Mouse (Mus musculus) gastrocnemius, adult 8-10 months (tissue): ENCODE data around the gene Lyve1. TPM values are rescaled to one million over a fixed set of nuclear protein-coding genes. Genes with fewer than 3 reads are reported as not detected.
"Not testable (repeated sequence)": the region's sequence is repeated elsewhere in the genome, so short reads cannot be mapped to it uniquely, and the experiment has no call there.

ENCODE experiments used
- DNase-seq, 2 experiments: peaks; one replicate each; pipeline ENCODE4 v3.0.0; 2022; ENCODE audit warnings: low spot score in 2 of 2
- total RNA-seq, 4 experiments: library from RNA; stranded (reverse); gene quantifications; 2 replicates each; pipeline ENCODE4 v1.2.4; 2022

Lyve1 gene
- total RNA-seq, result 1 to 10 TPM; 1.1 to 6.6 (median 3.2) TPM

DNA sequence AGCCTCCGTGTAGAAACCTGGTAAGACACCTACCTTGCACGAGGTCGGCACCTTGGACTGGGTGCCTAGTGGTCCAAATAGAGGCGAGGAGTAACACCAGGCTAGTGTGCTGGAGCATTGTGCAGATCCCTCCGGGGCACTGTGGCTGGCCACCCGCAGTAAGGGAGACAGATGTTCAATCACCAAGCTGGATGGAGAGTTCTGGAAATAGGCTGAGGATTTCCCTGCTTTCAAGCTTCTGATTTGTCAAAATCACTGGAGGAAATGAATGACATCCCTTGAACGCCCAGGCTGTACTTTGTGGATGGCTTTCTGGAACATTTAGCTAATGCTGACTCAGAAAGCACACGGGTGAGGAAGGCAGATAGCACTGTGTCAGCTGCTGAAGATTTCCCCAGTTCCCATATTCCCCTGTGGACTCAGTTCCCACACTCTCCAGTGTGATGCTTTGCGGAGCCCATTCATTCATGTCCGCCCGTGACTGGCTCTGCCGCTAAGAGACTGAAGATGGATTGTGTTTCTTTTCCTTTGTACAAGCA lies at the start of gene Lyve1:
Lyve1 (minus strand) TSS at position 489 of the 539 bp plus-strand sequence.
- no peak for DNase-seq

DNA sequence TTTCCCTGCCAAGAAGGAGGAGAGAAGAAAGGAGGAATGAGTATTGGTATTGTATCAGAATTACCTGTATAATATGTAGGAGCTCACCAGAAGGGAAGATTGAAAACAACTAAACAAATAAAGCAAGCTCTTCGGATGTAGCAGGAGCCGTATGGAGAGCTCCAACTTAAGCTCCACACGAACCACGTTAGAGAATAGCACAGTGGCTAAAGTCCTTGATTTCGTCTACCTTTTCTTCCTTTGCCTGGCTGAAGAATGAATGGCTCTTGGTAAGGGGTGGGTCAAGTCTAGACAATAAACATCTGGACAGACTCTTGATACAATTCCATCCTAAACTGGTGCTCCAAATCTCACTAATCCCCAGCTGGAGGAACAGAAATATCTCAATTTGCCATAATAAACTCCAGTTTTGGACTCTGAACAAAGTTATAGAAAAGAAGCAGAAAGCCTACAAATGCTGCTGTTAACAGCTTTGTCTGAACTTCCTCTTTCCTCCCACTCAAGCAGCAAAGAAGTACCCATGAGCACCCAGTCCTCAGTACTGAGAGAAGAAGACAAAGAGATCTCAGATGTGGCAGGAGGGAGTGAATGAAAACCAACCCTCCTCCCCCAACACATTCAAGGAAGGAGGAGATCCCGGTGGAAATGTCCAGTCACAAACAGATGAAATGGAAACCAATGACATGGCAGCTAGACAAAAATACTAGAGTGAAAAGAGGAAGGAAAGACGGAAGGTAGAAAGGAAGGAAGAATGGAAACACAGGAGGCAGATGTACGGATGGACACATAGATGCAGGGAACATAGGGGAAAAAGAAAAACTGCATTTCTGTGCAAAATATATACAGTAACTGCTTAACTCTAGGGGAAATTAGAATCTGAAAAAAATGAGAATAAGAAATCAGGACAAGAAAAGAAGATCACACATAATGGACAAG lies 45.4 kb upstream of the Lyve1 start:
- DNase-seq, result no peak

DNA sequence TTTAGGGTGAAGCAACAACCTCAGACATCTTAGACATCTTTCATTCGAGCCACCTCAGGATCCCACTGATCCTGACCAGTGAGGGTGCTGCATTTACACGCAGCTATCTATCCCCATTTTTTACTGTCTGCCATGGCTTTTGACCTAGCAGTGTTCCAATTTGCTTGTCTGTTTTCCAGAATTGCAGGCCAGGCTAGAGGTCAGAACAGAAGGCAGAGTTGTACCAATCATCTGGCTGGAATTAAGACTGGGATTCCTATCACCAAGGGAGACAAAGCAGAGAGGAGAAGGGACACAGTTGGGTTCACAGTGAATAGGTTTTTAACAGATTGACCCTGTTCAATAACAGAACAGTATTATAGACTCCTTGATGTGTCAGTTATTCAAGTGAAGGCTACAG lies 43.5 kb upstream of the Lyve1 start:
- no peak for DNase-seq

DNA sequence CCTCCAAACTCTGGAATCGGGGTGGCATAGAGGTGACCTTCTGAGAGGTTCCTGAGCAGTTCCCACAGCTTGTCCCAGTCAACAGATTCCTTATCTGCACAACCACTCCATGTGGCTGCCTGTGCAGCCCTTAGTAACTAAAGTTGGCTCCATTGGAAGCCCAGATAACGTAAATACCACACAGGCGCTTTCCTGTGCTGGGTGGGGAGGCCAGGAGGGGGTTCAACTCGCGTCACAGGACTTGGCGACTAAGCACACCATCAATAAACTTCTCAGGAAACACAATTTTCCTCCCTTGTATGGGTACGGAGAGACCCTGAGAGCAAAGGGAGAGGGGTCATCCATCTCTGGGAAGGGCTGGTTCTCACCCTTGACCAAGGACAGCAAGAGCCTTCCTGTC lies 40.2 kb upstream of the Lyve1 start:
- DNase-seq, result no peak

DNA sequence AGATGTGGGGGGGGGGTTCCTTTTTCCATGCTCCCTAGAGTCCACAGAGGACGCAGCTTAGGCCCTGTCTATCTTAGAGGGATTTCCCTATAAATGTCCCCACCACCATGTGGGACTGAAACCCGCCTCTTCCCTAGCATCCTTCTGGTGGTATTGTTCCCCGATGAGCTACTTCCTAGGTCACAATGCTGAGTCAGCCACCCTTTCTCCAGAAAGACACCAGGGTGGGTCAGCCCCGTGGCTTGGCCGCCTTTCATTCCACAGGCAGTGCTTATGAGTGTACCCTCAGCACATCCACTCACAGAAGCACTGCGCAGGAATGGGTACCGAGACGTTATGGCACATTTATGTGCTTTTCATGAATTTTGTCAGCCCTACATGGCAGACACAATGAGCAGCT lies 34.2 kb upstream of the Lyve1 start:
- DNase-seq, result no peak

DNA sequence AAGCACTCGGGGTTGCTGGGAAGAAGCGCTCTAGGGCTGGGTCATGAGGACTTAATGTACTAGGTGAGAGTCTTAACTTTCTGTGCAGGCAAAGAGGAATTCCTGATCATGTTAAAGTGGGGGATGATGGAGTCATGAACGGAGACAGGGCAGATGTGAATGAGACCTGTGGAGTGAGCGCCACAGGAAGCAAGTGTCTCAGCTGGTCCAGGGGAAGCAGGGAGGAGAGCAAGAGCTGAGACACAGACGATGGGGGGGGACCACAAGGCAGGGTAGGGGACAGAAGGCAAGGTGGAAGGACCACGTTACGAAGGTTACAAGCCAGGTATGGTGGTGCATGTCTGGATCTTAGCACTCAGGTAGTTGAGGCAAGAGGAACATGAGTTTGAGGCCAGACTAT lies 33.4 kb upstream of the Lyve1 start:
- DNase-seq, result no peak

DNA sequence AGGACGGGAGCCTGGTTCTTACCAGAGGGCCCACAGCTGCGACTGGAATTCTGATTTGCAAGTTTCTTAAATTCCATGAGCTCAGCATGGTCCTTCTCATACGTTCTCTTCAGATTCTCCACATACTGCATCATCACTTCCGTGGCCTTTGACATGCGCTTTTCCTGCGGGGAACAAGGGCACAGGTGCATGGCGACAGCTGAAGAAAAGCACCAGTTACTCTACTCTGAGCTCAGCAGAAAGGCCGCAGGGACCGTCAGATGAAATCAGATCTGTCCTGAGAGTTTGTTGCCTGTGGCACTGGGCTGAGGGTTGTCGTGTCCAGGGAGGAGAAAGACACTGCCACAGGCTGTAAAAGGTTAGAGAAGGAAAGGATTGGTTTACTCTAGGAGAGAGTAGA lies 32.7 kb upstream of the Lyve1 start:
- not testable (repeated sequence) for DNase-seq

DNA sequence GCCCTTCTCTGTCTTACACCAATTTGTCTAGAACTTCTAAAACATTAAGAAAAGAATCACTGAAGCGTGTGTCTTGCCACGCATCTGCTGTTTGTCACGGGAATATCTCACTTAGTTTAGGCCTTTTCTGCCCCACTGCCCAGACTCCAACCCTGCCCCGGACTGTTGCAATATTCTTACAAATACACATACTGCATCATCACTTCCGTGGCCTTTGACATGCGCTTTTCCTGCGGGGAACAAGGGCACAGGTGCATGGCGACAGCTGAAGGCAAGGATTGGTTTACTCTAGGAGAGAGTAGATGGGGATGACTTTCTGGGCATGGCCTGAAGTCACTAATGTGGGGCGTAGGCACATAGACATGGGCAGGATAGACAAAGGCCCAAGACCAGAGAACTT lies 31.6 kb upstream of the Lyve1 start:
- DNase-seq, result no peak

DNA sequence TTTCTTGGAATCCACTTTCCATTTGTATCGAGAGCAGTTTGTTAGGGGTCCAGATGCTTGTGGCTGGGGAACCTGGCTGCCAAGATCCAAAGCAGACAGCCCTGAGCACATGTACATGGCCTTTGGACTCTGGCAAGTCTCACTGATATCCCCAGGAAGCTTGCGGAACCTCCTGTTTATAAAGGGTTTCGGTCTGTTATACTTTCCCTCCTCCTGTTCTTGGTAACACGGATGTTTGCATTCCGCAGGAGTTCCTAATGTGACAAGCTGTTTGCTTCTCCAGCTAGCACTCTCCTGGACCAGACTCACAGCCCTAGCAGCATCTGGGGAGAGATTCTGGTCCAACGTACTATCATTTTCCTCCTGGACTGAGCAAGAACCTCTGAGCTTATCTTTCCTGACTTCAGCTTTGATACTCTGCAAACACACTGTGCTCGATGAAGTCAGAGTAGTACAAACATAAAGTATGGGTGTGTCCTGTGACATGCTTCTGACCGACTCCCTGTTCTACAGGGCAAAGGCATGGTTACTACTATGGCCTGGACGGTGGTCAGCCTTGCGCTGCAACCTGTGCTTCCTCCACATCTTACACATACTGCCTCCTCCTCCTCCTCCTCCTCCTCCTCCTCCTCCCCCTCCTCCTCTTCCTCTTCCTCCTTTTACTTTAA lies 31.0 kb upstream of the Lyve1 start:
- no peak for DNase-seq

DNA sequence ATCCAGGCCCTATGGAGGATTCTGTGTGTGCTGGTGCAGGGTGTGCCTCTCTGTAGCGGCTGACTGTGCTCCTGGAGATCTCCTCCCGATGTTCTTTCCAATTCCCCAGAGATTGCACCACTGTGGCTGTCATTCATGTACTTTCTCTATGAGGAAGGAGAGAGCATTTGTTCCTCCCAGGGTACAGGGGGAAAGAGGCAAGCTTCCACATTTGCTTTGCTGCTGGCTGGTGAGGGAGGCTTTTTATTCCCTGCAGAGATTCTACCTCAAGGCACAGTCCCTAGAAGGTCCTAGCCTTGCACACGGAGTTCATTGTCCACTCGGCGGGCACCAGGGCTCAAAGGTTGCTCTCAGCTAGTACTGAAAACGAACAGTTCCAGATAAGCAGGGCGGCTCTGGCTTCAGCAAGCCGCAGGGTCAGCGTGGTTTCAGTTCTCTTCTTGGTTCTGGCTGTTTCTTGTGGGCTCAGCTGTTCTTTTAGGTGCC lies 28.5 kb upstream of the Lyve1 start:
- peak in 1 of 2 experiments; percentile 12 for DNase-seq

DNA sequence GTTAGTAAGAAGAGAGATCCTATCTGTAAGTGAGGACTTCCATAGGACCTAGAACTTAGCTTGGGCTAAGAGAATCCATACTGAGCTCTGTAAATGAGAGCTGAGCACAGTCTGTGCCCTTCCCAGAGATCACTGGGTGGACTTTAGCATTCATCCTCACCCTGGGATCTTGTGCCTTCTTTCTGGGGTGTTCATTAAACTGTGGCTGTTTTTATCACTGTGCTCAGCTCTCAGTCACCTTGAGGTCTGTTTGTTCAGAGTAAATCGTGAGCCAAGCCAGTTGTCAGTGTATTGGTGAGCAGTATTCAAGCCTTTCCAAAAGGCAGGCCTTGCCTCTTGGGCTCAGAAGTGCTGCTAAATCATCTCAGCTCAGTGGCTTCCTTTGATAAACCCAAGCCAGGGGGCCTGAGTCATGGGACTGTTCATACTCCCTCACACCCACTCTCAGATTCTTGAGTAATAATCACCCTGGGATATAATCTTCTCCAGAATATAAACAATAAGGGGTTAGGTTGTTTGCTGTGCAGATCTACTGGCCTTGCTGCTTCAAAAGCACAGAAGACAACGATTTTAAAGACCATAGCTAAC lies 18.8 kb upstream of the Lyve1 start:
- no peak for DNase-seq

DNA sequence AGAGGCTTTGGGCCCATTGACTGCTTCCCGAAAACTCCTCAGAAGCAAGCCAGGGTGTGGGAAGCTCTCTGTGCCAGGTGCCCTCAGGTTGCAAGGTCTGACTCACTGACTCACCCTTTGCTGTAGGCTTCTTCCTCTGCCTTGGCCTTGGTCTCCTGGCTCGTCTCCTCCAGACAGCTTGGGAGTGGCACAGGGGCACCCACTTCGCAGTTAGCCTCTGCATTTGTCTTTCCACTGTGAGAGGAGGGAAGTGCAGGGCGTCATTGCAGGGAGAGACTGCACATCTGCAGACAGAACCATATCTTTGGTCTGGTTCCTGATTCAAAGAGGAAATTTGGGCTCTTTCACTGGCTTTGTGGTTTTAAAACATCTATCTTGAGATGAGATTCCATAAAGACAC lies 15.0 kb upstream of the Lyve1 start:
- DNase-seq, result no peak

DNA sequence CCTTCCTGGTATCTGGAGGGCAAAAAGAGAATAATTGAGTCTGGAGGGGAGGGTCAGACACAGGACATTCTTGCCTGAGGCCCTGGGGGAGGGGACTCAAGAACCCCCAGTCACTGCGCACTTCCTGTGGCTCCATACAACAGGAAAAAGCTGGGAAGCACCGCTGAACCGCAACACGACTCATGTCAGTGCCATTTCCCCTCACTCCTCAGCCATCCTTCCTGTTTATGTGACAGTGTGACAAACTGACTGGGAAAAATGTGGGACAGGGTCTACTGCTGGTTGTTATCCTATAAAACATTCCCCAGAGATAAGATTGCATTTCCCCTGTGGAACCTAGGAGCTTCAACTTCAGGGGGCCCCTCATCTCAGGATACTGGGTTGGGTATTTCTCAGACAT lies 13.9 kb upstream of the Lyve1 start:
- DNase-seq, result no peak

DNA sequence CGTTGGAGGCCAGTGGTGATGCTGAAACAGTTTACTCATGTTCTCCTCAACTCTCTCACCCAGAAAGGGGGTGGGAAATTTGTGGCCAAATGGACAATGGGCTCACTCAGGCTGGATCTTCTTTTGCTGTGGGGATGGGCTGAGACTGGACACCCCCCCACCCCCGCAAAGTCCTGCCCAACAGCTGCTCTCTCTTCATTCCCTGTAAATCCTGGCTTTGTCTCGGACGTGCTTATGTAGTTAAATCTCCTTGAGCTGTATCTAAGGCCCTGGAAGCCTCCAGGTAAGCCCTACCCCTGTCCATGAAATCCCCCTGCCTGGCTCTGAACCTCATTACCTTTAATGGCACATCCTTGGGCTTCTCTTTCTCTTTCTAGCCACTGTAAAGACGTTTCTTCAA lies 5.8 kb upstream of the Lyve1 start:
- no peak for DNase-seq

DNA sequence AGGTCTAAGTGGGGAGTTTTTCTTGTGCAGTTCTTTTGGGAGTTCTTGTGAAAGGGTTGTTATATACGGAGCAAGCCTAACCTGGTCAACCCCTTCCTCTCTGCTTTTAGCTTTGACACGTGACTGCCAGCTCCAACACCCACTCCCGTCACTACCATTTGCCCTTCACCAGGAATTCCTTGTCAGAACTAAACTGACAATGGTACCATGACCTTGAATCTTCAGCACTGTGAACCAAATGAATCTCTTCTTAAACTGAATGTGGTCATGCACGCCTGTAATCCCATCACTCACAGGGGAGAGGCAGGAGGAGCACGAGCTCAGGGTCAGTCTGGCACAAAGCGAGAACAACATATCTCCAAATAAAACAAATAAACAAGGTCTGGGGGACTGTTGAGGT lies 4.1 kb upstream of the Lyve1 start:
- DNase-seq, result no peak

DNA sequence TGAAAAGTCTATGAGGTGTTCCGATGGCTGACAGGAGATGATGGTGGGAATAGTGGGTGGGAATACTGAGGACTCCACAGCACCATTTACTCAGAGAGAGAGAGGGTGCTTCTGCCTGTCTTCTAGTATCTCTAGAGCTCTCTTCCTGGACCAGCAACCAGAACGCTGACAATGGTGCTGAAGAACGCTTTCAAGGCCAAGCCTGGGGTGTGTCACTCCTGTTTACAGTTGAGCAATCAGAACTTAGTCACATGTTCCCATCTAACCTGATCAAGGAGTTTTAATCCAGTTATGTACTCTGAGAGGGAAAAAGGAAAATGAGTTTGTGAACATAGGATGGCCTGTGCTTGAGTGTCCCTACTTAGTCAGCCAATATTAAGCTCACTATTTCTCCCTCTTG lies 3.0 kb upstream of the Lyve1 start:
- DNase-seq, result no peak

DNA sequence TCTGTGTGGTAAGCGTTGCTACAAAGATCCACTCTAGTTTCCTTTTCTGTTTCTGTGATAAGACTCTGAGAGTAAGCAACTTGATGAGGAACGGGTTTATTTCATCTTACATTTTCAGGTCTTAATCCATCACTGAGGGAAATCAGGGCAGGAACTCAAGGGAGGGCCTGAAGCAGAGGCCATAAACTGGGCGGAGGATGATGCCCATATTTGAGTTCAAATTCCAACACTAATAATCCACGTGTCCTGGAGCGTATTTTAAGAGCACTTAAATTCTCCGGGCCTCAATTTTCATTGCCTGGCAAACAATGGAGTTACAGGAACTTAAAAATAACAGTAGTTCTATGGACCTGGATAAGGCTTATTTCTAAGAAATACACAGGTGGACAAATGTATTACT lies 2.5 kb upstream of the Lyve1 start:
- DNase-seq, result no peak

DNA sequence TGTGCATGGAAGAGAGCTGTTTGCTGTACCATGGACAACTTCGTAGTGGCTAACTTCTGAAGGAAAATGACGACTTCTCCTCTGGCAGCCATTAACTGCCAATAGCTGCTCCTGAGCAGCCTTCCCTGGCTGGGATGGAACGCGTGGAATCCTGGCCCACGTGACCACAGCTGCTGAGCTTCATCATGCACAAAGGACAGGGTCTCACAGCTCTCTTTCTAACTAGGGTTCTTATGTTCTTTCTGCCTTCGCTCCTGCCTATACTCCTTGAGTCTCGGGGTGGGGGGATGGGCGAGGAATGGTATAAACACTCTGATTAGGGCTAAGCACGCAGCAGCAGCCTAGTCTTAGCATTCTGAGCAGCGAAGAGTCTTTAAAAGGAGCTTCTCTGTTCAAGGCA lies 2.0 kb upstream of the Lyve1 start:
- no peak for DNase-seq

DNA sequence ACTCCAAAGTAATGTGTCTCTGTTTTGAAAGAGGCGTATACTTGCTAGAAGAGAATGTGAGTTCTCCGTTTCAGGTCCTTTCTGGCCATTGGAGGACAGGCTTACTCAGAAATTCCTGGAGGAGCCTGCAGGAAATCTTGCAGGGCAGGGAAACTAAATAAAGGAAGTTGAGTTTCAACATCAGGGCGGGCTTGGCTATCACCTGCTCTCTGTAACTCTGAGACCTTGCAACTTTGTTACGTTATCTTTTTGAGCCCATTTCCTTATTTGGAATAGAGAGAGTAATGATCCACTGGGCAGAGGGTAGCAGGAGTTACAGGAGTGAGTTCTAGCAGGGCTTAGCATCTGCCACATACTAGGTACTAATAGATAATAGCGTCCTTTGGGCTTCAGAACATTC lies 2.9 kb downstream of the Lyve1 start:
- no peak for DNase-seq

DNA sequence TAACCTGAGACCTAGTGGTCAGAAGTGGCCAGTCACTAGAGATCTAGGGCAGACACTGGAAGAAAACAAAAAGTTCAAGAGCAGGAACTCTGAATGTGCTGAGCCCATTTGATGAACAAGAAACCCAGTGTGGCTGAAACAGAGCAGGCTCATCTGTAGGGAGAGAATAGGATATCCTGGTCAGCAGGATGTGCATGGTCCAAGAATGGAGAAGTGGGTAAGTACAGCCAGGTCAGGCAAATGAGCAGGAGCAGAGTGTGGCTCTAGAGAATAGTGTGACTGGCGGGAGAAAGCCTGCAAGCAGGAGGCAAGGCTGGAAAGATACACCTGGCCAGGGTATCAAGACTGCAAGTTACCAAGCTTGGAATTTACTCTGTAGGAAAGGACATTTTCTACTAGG lies 7.4 kb downstream of the Lyve1 start:
- no peak for DNase-seq

DNA sequence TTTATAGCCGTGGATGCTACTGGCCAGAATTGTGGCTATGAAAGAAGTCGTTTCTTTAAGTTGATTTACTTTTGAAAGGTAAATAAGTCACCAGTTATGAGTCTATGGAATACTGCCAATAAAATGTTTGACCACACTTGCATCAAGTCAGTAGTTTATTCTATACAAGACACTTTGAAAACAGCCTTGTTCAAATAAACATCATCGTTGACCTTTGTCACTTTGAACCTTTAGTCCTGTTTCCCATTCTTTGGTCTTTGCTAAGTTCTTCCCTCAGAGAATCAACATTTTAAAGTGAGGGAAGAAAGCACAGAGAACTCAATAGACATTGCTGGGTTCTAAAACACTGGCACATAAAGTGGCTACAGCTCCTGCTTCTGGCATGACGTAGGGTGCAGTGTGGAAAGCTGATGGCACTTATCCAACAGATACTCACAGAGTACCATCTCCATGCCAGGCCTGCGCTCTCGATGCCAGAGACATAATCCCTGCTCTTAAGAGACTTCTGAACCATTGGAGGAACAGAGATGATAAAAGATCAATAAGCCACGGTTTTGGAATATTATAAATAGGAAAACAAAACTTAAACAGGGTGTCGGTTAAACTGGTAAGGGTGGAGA lies 8.0 kb downstream of the Lyve1 start:
- no peak for DNase-seq

DNA sequence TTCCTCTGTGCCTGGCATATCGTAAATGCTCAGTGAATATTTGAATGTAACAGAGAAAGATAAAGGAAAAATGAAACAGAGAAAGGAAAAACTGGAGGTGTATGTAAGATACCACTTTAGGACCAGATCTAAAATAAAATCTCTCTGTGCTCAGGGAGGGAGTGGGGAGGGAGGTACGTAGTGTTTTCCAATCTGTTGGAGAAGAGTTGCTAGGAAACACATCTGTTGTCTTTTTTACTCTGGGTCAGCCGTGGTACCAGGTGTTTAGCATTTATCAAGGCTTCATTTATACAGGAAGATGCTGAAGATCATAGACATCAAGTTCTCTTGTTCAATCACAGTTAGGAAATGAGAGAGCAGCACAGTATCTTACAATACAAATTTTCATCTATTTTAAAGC lies 8.5 kb downstream of the Lyve1 start:
- no peak for DNase-seq
